Mouse (Mus musculus) lung, embryonic 14.5 days (tissue): ENCODE measurements at regions not wholly inside any gene's neighbourhood (a gene's known extent, or its start where the extent isn't known, plus 50 kb on each side); places are given as distances from the start of the nearest gene placed in this dataset.

Experiments
- ATAC-seq: fragments of 200-750 bp; cut with Nextera tagmentation; 2 replicates; pipeline ENCODE4 v1.8.0; 2017; ENCODE audit warnings: mild to moderate bottlenecking, moderate TSS enrichment, moderate library complexity; ENCODE audit not compliant: insufficient read depth
- DNase-seq: peaks from one replicate; pipeline ENCODE4 v3.0.0-alpha.2; 2015
- H3K27ac ChIP-seq: fragments of 300-500 bp; sonication (generic); 2 replicates; pipeline ENCODE4 v1.5.1; 2014; ENCODE audit warnings: low read depth, mild to moderate bottlenecking, moderate library complexity
- H3K27me3 ChIP-seq: fragments of 300-500 bp; sonication (generic); 2 replicates; pipeline ENCODE4 v1.6.1; 2014; ENCODE audit warnings: low read length, control low read depth; ENCODE audit not compliant: insufficient read depth
- H3K36me3 ChIP-seq: fragments of 300-500 bp; sonication (generic); 2 replicates; pipeline ENCODE4 v1.6.1; 2014; ENCODE audit warnings: control low read depth; ENCODE audit not compliant: insufficient read depth
- H3K4me1 ChIP-seq: fragments of 300-500 bp; sonication (generic); 2 replicates; pipeline ENCODE4 v1.6.1; 2014; ENCODE audit warnings: antibody characterized with exemption, control low read depth; ENCODE audit not compliant: insufficient read depth
- H3K4me2 ChIP-seq: fragments of 300-500 bp; sonication (generic); 2 replicates; pipeline ENCODE4 v1.6.1; 2014; ENCODE audit warnings: mild to moderate bottlenecking
- H3K4me3 ChIP-seq: fragments of 300-500 bp; sonication (generic); 2 replicates; pipeline ENCODE4 v1.5.1; 2014; ENCODE audit warnings: low read depth, low read length
- H3K9ac ChIP-seq: fragments of 300-500 bp; sonication (generic); 2 replicates; pipeline ENCODE4 v1.6.1; 2014
- H3K9me3 ChIP-seq: fragments of 300-500 bp; sonication (generic); 2 replicates; pipeline ENCODE4 v1.6.1; 2016; ENCODE audit warnings: low read depth, low read length, control low read depth
- CTCF ChIP-seq: IDR thresholded peaks from 2 replicates; pipeline ENCODE4 v1.5.1; 2016; ENCODE audit warnings: antibody characterized with exemption, low read depth
- WGBS: fragments of 180-500 bp; shearing (Covaris S2); extraction: QIAGEN DNeasy Blood & Tissue Kit; methylation state at CpG from one replicate; pipeline ENCODE4 v1.1.7; 2014; 5-methylcytosine and 5-hydroxymethylcytosine counted together

GRCm38 (mm10) chr7:113104265-113104664 is 103.0 kb upstream of the Arntl start:
- WGBS, result 85% methylated on average over 7 of the region's 7 CpGs

DNA sequence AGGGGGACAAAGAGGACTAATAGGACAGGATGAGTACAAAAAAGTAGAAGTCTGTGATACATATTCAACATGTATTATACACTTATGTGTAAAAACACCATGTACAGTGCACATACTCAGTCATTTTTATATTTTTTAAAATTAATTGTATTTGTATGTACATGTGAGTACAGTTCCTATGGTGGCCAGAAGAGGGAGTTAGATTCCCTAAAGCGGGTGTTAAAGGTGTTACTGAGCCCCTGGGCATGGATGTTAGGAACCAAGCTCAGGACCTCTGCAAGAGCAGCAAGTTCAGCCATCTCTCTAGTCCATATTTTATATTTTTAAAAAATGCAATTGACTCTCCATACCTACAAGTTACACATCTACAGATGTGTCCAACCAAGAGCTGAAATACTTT is 101.9 kb upstream of the Arntl start:
- Histone ChIP-seq H3K36me3 (no peaks in the 10 kb centered on the region), H3K4me1 (no peaks in the 10 kb centered on the region), H3K4me3 (no peak overlapping the region), H3K9me3 (no peaks in the 10 kb centered on the region), H3K9ac (no peak overlapping the region), H3K27me3 (no peaks in the 10 kb centered on the region), H3K27ac (no peak overlapping the region), H3K4me2 (no peak overlapping the region)
- TF ChIP-seq CTCF, result peak; percentile 18; the same call in 1 of the 2 replicates
- ATAC-seq (no peak), DNase-seq (no peak)
- 34% methylated on average over 1 of the region's 1 CpGs for WGBS

More at GRCm38 (mm10) chr7:113104265-113104664, 103.0 kb upstream of the Arntl start:
- no peak overlapping the region for H3K4me3 ChIP-seq
- no peak overlapping the region for H3K4me2 ChIP-seq
- no peaks in the 10 kb centered on the region for H3K27me3 ChIP-seq
- no peaks in the 10 kb centered on the region for H3K9me3 ChIP-seq
- no peak for TF ChIP-seq CTCF
- H3K4me1 ChIP-seq, result no peaks in the 10 kb centered on the region
- DNase-seq (no peak), ATAC-seq (no peak)
- H3K27ac ChIP-seq, result no peak overlapping the region
- no peak overlapping the region for H3K9ac ChIP-seq
- no peaks in the 10 kb centered on the region for H3K36me3 ChIP-seq

GRCm38 (mm10) chr7:113106731-113107130 is 100.5 kb upstream of the Arntl start:
- no peak overlapping the region for H3K4me3 ChIP-seq
- H3K36me3 ChIP-seq, result no peaks in the 10 kb centered on the region
- ATAC-seq (no peak), DNase-seq (no peak)
- WGBS, result 83% methylated on average over 7 of the region's 7 CpGs
- no peak overlapping the region for H3K9ac ChIP-seq
- no peaks in the 10 kb centered on the region for H3K4me1 ChIP-seq
- H3K9me3 ChIP-seq, result no peaks in the 10 kb centered on the region
- no peak overlapping the region for H3K4me2 ChIP-seq
- TF ChIP-seq CTCF, result no peak
- H3K27me3 ChIP-seq, result no peaks in the 10 kb centered on the region
- H3K27ac ChIP-seq, result no peak overlapping the region

- no peak for TF ChIP-seq CTCF
- Histone ChIP-seq H3K9me3 (no peaks in the 10 kb centered on the region), H3K4me3 (no peak overlapping the region), H3K27me3 (no peaks in the 10 kb centered on the region), H3K9ac (no peak overlapping the region), H3K4me2 (no peak overlapping the region), H3K4me1 (no peaks in the 10 kb centered on the region), H3K27ac (no peak overlapping the region), H3K36me3 (no peaks in the 10 kb centered on the region)
- DNase-seq, result no peak
- no peak for ATAC-seq
- 83% methylated on average over 5 of the region's 5 CpGs for WGBS
These were observed 99.3 kb upstream of the Arntl start for GRCm38 (mm10) chr7:113107965-113108364.

- Histone ChIP-seq H3K4me3 (no peak overlapping the region), H3K4me1 (no peaks in the 10 kb centered on the region), H3K9me3 (no peaks in the 10 kb centered on the region), H3K27me3 (no peaks in the 10 kb centered on the region), H3K4me2 (no peak overlapping the region), H3K9ac (no peak overlapping the region), H3K27ac (no peak overlapping the region), H3K36me3 (no peaks in the 10 kb centered on the region)
- ATAC-seq (peak; percentile 67), DNase-seq (peak; percentile 38)
- WGBS, result 33% methylated on average over 7 of the region's 7 CpGs
- TF ChIP-seq CTCF, result no peak
These were observed 98.7 kb upstream of the Arntl start for GRCm38 (mm10) chr7:113108442-113109000.

- H3K9ac ChIP-seq, result no peak overlapping the region
- H3K4me2 ChIP-seq, result no peak overlapping the region
- H3K27me3 ChIP-seq, result no peaks in the 10 kb centered on the region
- no peak overlapping the region for H3K27ac ChIP-seq
- ATAC-seq (no peak), DNase-seq (peak; percentile 37)
- H3K4me1 ChIP-seq, result no peaks in the 10 kb centered on the region
- H3K9me3 ChIP-seq, result no peaks in the 10 kb centered on the region
- H3K4me3 ChIP-seq, result no peak overlapping the region
- no peak for TF ChIP-seq CTCF
- no peaks in the 10 kb centered on the region for H3K36me3 ChIP-seq
These were observed 97.8 kb upstream of the Arntl start for GRCm38 (mm10) chr7:113109481-113109880.

DNA sequence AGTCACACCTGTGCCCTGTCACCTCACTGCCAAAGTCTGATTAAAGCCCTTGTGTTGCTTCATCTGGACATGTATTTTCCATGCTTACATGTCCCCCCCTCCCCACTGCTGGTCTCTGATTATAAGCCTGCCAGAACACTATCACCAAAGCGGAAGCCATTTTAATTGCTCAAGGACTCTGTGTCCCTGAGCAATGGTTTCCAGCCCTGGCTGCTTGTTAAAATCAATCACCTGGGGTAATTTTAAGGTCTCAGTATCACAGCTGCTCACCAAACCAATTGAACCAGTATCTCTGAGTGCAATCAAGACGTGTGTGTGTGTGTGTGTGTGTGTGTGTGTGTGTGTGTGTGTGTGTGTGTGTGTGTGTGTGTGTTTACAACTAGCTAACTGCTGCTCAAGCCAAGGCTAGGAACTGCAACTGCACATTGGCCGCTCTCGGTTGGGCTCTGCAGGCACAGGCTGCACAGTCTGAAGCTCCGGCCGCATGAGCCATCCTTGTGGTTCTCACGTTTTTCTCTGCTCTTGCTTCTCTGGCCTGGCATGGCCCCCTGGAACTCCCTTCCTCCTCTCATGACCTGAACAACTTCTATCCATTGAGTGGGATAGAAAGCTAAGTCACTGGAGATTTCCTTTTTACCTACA is 96.3 kb upstream of the Arntl start:
- 74% methylated on average over 7 of the region's 7 CpGs for WGBS
- Histone ChIP-seq H3K27me3 (no peaks in the 10 kb centered on the region), H3K36me3 (no peaks in the 10 kb centered on the region)

More for the DNA sequence above, 96.3 kb upstream of the Arntl start:
- no peak for DNase-seq
- ATAC-seq, result no peak
- Histone ChIP-seq H3K9me3 (no peaks in the 10 kb centered on the region), H3K4me1 (no peaks in the 10 kb centered on the region), H3K4me2 (no peak overlapping the region), H3K9ac (no peak overlapping the region), H3K27ac (no peak overlapping the region), H3K4me3 (no peak overlapping the region)
- no peak for TF ChIP-seq CTCF
